Mouse (Mus musculus): ENCODE measurements at regions not wholly inside any gene's neighbourhood (a gene's known extent, or its start where the extent isn't known, plus 50 kb on each side); places are given as distances from the start of the nearest gene placed in this dataset.
"Not testable (repeated sequence)": the region's sequence is repeated elsewhere in the genome, so short reads cannot be mapped to it uniquely, and the experiment has no call there.

DNA sequence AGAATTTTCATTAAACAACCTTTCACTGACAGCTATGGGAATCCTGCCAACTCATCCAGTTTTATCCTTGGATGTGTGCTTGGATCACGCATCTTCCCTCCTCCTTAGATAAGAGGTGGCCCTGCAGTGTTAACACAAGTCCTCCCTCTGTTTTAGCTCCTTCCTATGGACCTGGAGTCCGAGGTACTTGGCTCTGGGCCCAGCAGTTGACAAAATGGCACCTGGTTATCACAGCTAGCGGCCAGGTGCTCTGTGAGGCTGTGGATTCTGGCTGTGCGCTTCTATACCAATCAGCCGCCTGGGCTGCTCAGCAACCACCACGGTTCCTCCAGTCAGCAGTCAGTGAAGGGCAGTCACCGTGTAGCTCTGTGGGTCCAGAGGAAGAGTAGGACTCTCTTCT lies 157.4 kb downstream of the Prdm2 start:
- H3K36me3 ChIP-seq: no peaks in the 10 kb centered on the region
- 90% methylated on average over 7 of the region's 7 CpGs for WGBS
- ATAC-seq (ENCODE audit: insufficient number of reproducible peaks, insufficient read depth, low FRiP score, low TSS enrichment, low read depth): no peak
- H3K9ac ChIP-seq (replicated peaks): no peak overlapping the region
- H3K4me2 ChIP-seq: no peak overlapping the region
- H3K27me3 ChIP-seq: no peaks in the 10 kb centered on the region
- H3K4me1 ChIP-seq (replicated peaks): no peaks in the 10 kb centered on the region
- H3K4me3 ChIP-seq (replicated peaks): no peak overlapping the region
- no peaks in the 10 kb centered on the region for H3K9me3 ChIP-seq
- H3K27ac ChIP-seq: no peak overlapping the region

DNA sequence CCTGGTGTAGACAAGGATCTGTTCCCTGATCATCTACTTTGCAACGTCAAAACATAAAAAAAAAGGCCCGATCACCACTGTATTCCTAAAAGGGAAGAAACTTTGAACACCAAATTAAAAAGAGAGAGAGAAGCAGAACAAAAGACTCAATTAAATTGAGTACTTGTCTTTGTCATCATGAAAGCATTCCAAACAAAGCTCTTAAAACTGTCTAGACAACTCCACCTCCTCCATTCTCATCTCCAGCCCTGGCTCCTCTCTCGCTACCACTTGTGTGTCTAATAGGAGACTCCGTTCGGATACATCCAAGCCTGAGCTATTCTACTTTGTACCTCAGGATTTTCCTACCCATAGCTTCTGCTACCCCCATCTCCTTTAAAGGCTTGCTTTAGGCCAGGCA lies 159.8 kb downstream of the Prdm2 start:
- 87% methylated on average over 5 of the region's 5 CpGs for WGBS
- no peak for ATAC-seq (ENCODE audit: insufficient number of reproducible peaks, insufficient read depth, low FRiP score, low TSS enrichment, low read depth)
- Histone ChIP-seq H3K9me3 (no peaks in the 10 kb centered on the region), H3K27me3 (no peaks in the 10 kb centered on the region), H3K36me3 (no peaks in the 10 kb centered on the region), H3K4me2 (no peak overlapping the region), H3K4me3 (replicated peaks) (no peak overlapping the region), H3K27ac (no peak overlapping the region), H3K4me1 (replicated peaks) (no peaks in the 10 kb centered on the region), H3K9ac (replicated peaks) (no peak overlapping the region)

DNA sequence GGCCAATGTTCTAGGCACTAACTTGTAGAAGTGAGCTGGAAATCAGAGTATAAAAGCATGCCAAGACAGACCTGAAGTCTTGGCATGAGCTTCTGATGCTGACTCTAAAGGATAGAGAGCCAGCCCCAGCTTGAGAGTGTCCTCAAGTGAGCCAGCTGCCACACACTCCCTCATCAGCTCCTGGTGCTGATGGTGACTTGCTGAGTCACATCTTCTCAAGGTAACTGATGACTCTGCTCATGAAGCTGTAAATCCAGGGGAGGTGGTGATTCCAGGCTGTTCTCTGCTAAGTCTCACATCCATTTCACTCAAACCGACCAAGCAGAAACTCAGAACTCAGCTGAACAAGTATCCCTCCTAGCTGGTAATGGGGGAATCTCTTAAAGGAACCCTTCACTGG lies 161.6 kb downstream of the Prdm2 start:
- no peaks in the 10 kb centered on the region for H3K9me3 ChIP-seq
- no peak overlapping the region for H3K9ac ChIP-seq (replicated peaks)
- 86% methylated on average over 1 of the region's 1 CpGs for WGBS
- no peak for ATAC-seq (ENCODE audit: insufficient number of reproducible peaks, insufficient read depth, low FRiP score, low TSS enrichment, low read depth)
- no peak overlapping the region for H3K4me2 ChIP-seq
- H3K4me1 ChIP-seq (replicated peaks): no peaks in the 10 kb centered on the region
- H3K36me3 ChIP-seq: no peaks in the 10 kb centered on the region
- H3K27me3 ChIP-seq: no peaks in the 10 kb centered on the region
- H3K27ac ChIP-seq: no peak overlapping the region
- no peak overlapping the region for H3K4me3 ChIP-seq (replicated peaks)

DNA sequence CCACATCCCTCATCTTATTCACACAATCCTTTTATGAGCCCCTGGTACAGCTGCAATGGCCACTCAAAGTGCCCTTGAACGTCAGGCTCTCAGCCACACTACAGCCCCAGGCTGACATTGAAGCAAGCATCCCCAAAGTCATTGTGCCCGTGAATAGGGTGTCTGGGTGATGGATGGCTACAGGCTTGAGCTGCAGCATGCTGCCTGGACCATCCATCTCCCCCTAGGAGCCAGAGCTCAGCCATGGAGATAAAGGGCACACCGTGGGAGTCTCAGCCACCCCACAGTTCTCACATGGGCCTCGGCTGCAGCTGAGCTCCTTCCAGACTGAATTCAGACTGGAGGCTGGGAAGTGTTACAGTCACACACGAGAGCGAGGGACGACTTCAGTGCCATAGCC lies 167.6 kb downstream of the Prdm2 start:
- H3K4me3 ChIP-seq (replicated peaks): no peak overlapping the region
- H3K9ac ChIP-seq (replicated peaks): no peak overlapping the region
- ATAC-seq (ENCODE audit: insufficient number of reproducible peaks, insufficient read depth, low FRiP score, low TSS enrichment, low read depth): no peak
- no peaks in the 10 kb centered on the region for H3K36me3 ChIP-seq
- H3K4me1 ChIP-seq (replicated peaks): no peaks in the 10 kb centered on the region
- H3K27me3 ChIP-seq: no peaks in the 10 kb centered on the region
- H3K4me2 ChIP-seq: no peak overlapping the region
- no peak overlapping the region for H3K27ac ChIP-seq
- no peaks in the 10 kb centered on the region for H3K9me3 ChIP-seq
- WGBS: 35% methylated on average over 7 of the region's 7 CpGs

DNA sequence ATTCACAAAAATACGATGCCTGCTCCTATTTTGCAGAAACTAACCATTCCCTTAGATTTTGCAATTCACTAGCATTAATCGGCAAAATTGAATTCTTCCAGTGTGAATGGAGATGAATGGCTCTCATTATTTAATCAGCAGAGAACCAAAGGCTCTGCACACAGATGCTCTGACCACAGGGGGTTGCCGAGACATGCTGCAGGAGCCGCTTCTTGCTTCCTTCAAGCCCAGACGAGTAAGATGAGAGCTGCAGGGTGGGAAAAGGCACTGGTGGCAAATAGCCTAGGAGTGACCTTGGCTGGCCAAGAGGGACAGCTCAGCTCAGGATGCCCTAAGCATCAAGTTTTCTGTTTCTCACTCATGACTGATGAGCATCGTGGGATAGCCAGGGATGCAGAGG lies 170.0 kb downstream of the Prdm2 start:
- no peak overlapping the region for H3K4me2 ChIP-seq
- no peak for ATAC-seq (ENCODE audit: insufficient number of reproducible peaks, insufficient read depth, low FRiP score, low TSS enrichment, low read depth)
- H3K4me1 ChIP-seq (replicated peaks): no peaks in the 10 kb centered on the region
- no peaks in the 10 kb centered on the region for H3K36me3 ChIP-seq
- 48% methylated on average over 6 of the region's 6 CpGs for WGBS
- H3K27ac ChIP-seq: no peak overlapping the region
- H3K9me3 ChIP-seq: no peaks in the 10 kb centered on the region
- no peak overlapping the region for H3K9ac ChIP-seq (replicated peaks)
- H3K4me3 ChIP-seq (replicated peaks): no peak overlapping the region
- no peaks in the 10 kb centered on the region; the same call in 1 of the 2 replicates for H3K27me3 ChIP-seq

DNA sequence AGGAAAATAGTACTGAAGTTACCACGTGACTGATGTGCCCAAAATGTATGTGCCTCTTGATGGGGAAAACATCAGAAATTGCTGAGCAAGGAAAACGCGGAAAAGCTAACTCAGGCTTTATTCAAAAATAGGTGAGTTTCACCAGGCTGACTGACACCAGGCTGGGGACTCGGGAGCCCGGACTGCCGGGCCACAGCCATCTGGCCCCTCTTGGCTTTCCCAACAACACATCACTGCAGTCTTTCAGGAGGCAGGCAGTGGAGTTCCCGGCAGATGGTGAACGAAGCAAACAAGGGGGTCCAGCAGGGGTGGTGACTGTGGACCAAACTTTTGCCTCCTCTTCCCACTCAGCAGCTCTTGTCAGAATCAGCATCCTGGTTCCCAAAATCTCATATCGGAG lies 174.2 kb downstream of the Prdm2 start:
- Histone ChIP-seq H3K27ac (no peak overlapping the region), H3K4me3 (replicated peaks) (no peak overlapping the region), H3K4me1 (replicated peaks) (no peaks in the 10 kb centered on the region), H3K4me2 (no peak overlapping the region), H3K36me3 (no peaks in the 10 kb centered on the region), H3K27me3 (peaks cover 2% of the 10 kb centered on the region; the same call in 1 of the 2 replicates), H3K9ac (replicated peaks) (no peak overlapping the region), H3K9me3 (no peaks in the 10 kb centered on the region)
- 81% methylated on average over 9 of the region's 9 CpGs for WGBS
- no peak for ATAC-seq (ENCODE audit: insufficient number of reproducible peaks, insufficient read depth, low FRiP score, low TSS enrichment, low read depth)

DNA sequence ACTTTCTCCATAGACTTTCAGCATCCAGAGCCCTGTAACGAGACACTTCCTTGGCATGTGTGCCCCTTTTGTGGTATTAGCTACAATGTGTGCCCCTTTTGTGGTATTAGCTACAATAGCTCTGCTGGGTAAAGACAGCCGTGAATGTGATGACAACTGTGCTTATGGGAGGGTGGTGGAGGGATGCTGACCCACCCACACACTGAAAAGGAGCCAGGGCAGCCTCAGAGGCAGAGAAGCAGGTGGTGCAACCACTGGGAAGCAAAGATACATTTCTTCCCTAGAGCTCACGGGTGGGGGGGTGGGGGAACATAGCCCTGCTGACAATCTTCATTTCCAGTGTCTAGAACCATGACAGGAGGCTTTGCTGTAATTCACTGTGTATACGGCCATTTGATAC lies 176.1 kb downstream of the Prdm2 start:
- Histone ChIP-seq H3K27me3 (peaks cover 4% of the 10 kb centered on the region; the same call in 1 of the 2 replicates), H3K9me3 (no peaks in the 10 kb centered on the region), H3K4me3 (replicated peaks) (no peak overlapping the region), H3K36me3 (no peaks in the 10 kb centered on the region), H3K4me1 (replicated peaks) (no peaks in the 10 kb centered on the region), H3K9ac (replicated peaks) (no peak overlapping the region), H3K4me2 (no peak overlapping the region), H3K27ac (no peak overlapping the region)
- no peak for ATAC-seq (ENCODE audit: insufficient number of reproducible peaks, insufficient read depth, low FRiP score, low TSS enrichment, low read depth)
- WGBS: 76% methylated on average over 4 of the region's 4 CpGs

DNA sequence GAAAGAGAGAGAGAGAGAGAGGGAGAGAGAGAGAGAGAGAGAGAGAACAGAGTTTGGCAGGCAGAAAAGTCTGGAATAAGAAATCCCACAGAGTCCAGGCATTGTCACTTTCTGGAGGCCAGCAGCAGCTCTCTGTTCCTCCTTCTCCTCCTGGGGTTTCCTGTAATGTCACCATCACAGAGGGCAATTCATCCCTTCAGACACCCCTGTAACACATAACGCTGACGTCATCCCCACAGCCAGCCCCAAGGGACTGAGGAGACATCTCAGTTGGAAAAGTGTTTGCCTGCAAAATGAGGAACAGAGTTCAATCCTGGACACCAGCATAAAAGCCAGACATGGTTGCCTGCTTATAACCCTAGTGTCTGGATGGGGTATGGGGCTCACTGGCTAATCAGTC lies 177.7 kb downstream of the Prdm2 start:
- ATAC-seq (ENCODE audit: insufficient number of reproducible peaks, insufficient read depth, low FRiP score, low TSS enrichment, low read depth): not testable (repeated sequence)
- WGBS: 81% methylated on average over 2 of the region's 2 CpGs

DNA sequence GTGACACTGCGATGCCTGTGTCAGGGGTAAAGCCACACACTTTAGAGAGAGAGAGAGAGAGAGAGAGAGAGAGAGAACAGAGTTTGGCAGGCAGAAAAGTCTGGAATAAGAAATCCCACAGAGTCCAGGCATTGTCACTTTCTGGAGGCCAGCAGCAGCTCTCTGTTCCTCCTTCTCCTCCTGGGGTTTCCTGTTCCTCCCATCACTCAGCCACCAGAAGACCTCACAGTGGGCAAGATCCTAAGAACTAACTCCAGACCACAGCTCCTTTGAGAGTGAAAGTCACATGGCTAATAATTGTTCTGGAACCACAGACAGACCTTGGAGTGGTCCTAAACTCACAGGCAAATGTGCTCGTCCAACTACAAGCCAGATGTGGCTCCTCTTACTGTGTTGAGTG lies 178.5 kb downstream of the Prdm2 start:
- not testable (repeated sequence) for H3K27ac ChIP-seq; H3K27me3 ChIP-seq; H3K4me1 ChIP-seq (replicated peaks); H3K4me3 ChIP-seq (replicated peaks); H3K9me3 ChIP-seq; ATAC-seq (ENCODE audit: insufficient number of reproducible peaks, insufficient read depth, low FRiP score, low TSS enrichment, low read depth); H3K4me2 ChIP-seq; H3K36me3 ChIP-seq; H3K9ac ChIP-seq (replicated peaks)
- WGBS: 88% methylated on average over 2 of the region's 2 CpGs

More for the DNA sequence above, 177.7 kb downstream of the Prdm2 start:
- not testable (repeated sequence) for H3K9ac ChIP-seq (replicated peaks); H3K36me3 ChIP-seq; H3K4me1 ChIP-seq (replicated peaks); H3K4me3 ChIP-seq (replicated peaks); H3K27ac ChIP-seq; H3K27me3 ChIP-seq; H3K9me3 ChIP-seq; H3K4me2 ChIP-seq

DNA sequence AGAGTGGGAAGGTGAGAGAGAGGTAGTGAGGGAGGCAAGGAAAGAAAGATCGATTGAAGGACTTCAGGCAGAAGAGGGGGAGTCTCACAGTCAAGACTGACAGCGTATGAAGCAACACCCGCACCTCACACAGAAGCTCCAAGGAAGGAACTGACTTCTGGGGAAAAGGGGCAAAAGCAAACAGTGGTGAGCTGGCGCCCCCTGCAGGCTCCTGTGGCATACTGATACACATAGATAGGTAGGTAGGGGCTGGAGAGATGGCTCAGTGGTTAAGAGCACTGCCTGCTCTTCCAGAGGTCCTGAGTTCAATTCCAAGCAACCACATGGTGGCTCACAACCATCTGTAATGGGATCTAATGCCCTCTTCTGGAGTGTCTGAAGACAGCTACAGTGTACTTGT lies 183.0 kb downstream of the Prdm2 start:
- H3K4me3 ChIP-seq (replicated peaks); H3K4me2 ChIP-seq; H3K27ac ChIP-seq; H3K9me3 ChIP-seq; H3K9ac ChIP-seq (replicated peaks); H3K4me1 ChIP-seq (replicated peaks); H3K27me3 ChIP-seq; H3K36me3 ChIP-seq; ATAC-seq (ENCODE audit: insufficient number of reproducible peaks, insufficient read depth, low FRiP score, low TSS enrichment, low read depth): not testable (repeated sequence)
- WGBS: 72% methylated on average over 4 of the region's 4 CpGs

DNA sequence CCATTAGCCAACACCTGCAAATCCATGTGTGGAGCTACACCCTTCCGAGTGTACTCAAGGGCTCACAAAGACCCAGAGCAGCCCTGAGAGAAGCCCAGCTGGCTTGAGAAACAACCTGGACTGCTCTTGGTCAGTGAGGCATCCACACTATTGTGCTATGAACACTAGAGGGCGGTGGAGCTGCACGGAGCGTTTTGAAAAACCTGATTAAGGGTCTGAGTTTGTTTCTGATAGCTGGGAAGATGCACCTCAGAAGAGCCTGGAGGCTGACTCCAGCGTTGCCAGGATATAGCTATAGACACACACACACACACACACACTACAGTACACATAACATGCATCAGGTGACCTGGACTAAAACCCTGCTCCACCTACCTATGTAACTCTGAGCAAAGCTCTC lies 185.5 kb downstream of the Prdm2 start:
- Histone ChIP-seq H3K4me2 (no peak overlapping the region), H3K4me1 (replicated peaks) (no peaks in the 10 kb centered on the region), H3K27ac (no peak overlapping the region), H3K36me3 (no peaks in the 10 kb centered on the region), H3K4me3 (replicated peaks) (no peak overlapping the region), H3K27me3 (no peaks in the 10 kb centered on the region), H3K9me3 (peaks cover 11% of the 10 kb centered on the region; the same call in 1 of the 2 replicates), H3K9ac (replicated peaks) (no peak overlapping the region)
- peak; percentile 64; the same call in 1 of the 2 replicates for ATAC-seq (ENCODE audit: insufficient number of reproducible peaks, insufficient read depth, low FRiP score, low TSS enrichment, low read depth)
- 9% methylated on average over 5 of the region's 5 CpGs for WGBS

DNA sequence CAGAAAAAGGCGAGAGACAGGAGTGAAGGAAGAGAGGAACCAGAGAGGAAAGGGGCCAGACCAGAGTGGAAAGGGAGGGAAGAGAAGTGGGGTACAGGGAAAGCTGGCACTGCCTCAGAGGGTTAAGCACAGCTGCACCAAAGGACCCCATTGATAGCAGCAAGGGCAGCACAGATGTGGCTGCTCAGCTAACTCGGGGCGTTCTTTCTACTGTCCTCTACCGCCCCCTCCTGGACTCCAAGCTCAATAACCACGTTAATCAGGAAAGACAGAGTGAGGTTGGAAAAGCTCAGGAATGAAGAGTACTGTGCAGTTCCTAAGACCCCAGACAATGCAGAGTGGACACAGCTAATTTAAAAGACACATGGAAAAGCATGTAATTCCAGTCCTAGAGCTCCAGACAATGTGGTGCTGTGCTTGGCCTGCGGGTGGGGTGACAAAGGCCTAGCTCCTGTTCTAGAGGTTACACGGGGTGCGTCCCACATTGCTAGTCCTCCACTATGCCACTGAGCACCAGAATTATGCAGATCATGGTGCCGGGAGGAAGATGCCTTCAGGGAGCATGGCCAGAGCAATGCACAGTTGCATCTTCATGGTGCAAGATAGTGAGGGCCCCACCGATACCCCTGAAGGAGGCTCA lies 191.4 kb downstream of the Prdm2 start:
- Histone ChIP-seq H3K4me2 (no peak overlapping the region), H3K9me3 (peaks cover 8% of the 10 kb centered on the region; the same call in 1 of the 2 replicates), H3K4me1 (replicated peaks) (peaks cover 10% of the 10 kb centered on the region; the same call in 1 of the 2 replicates), H3K9ac (replicated peaks) (no peak overlapping the region), H3K27ac (no peak overlapping the region), H3K4me3 (replicated peaks) (no peak overlapping the region), H3K36me3 (no peaks in the 10 kb centered on the region), H3K27me3 (peaks cover 30% of the 10 kb centered on the region)
- peak; percentile 57; the same call in 1 of the 2 replicates for ATAC-seq (ENCODE audit: insufficient number of reproducible peaks, insufficient read depth, low FRiP score, low TSS enrichment, low read depth)
- 40% methylated on average over 10 of the region's 10 CpGs for WGBS

Data from limb, embryonic 12.5 days (tissue).